14 mouse cellular contexts compared by ENCODE assay signal in the genomic region with DNA sequence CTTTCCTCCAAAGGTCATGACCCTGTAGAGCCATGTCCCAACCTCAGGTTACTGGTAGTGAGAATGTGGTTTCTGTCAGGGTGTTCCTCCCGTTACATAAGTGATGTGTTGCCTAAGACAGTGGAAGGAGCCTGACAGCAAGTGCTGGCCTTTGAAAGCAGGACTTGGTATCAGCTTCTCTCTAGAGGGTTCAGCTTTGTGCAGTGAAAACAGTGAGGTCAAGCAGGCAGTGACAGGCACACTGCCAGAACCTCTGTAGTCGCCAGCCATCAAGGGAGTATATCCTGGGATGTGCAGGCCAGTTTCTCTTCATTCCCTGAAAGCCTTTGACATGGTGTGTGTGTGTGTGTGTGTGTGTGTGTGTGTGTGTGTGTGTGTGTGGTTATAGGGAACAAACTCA.
DNase-seq lines count a peak whose midpoint lies in the region; TF ChIP-seq lines count a peak whose summit lies in the region.
"Had no signal": no experiment of that assay in that cellular context is flagged by ENCODE, and none has a peak within 500 bp of the region (broad histone marks: within the 10 kb centered on the region; RNA-seq: fewer than 3 reads in every experiment).

No protein-coding gene starts in this region.

- TF ChIP-seq CTCF in lung, adult 2 months (IDR thresholded peaks at IDR 0.05; ENCODE audit: insufficient read depth, low read length), result no peak

- 73% methylated on average over 2 of the region's 2 CpGs for WGBS in lung, adult 2 months

- TF ChIP-seq POLR2A in lung, adult 2 months (IDR thresholded peaks at IDR 0.05; ENCODE audit: borderline replicate concordance, extremely low read depth, low read depth, low read length), result no peak

- intact Hi-C loops in heart, postnatal 14 days (cut with DNase I), result no loop called here

- no peak overlapping the region for H3K4me3 ChIP-seq in lung, adult 2 months (replicated peaks; ENCODE audit: extremely low read depth, low read depth, low read length)
- H3K4me3 ChIP-seq: embryonic facial prominence, embryonic 12.5 days; forebrain, embryonic 15.5 days; hindbrain, embryonic 15.5 days had no signal

- no peaks in the 10 kb centered on the region for H3K4me1 ChIP-seq in lung, adult 2 months (ENCODE audit: control insufficient read depth, insufficient read depth, low read length)
- H3K4me1 ChIP-seq: embryonic facial prominence, embryonic 12.5 days; hindbrain, embryonic 15.5 days had no signal

- DNase-seq in adrenal gland, postnatal 14 days, result peak; percentile 31
- no peak for DNase-seq in adrenal gland, adult (ENCODE audit: inconsistent age in 2 of 2, low spot score in 1 of 2)
- peak; percentile 10 to 13 for DNase-seq in heart, postnatal 14 days
- DNase-seq in heart, postnatal 4 days, result no peak
- DNase-seq in lung, postnatal 36 days, result peak; percentile 14
- no peak for DNase-seq in lung, adult 2 months
- no peak for DNase-seq in urinary bladder, postnatal 4 days (ENCODE audit: low spot score in 2 of 2)
- DNase-seq: adrenal gland, postnatal 25 days; cerebellum, adult 2 months; cerebellum, postnatal 14 days; gastrocnemius, postnatal 36 days had no signal

Comparison
In these comparisons a context has a peak if more than half of its experiments do, and no peak if none do; other contexts are left out.
1. DNase-seq: peak in adrenal gland, postnatal 14 days (single experiment), heart, postnatal 14 days (2 of 2) and lung, postnatal 36 days (single experiment); none in adrenal gland, adult (0 of 2), heart, postnatal 4 days (single experiment), lung, adult 2 months (single experiment) and urinary bladder, postnatal 4 days (0 of 2).